Mouse (Mus musculus): ENCODE results near the gene Bves.

The Bves gene

DNA sequence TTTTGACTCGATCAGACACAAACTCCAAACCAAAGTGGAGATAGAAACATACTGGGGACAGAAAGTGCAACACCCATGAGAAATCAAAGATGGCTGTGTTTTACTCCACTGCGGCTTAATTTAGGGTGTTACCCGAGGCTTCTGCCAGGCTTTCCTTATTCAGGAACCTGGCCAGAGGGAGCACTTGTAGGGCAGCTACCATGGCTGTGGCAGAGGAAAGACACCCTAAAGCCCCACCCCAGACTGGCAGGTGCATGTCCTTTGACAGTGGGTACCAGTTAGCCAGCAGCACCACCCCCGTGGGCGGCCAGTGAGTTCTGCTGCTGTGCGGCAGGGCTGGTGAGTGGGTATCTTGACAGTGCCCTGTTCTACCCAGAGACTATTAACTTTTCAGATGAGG is 20.5 kb downstream of the Bves start:
- no peak for DNase-seq

GRCm38 (mm10) chr10:45363396-45363795 is 27.8 kb downstream of the Bves start:
- DNase-seq = peak; percentile 7

GRCm38 (mm10) chr10:45366987-45367705 is 31.6 kb downstream of the Bves start:
- no peak for DNase-seq

GRCm38 (mm10) chr10:45369639-45370038 is 34.1 kb downstream of the Bves start:
- no peak for DNase-seq

DNA sequence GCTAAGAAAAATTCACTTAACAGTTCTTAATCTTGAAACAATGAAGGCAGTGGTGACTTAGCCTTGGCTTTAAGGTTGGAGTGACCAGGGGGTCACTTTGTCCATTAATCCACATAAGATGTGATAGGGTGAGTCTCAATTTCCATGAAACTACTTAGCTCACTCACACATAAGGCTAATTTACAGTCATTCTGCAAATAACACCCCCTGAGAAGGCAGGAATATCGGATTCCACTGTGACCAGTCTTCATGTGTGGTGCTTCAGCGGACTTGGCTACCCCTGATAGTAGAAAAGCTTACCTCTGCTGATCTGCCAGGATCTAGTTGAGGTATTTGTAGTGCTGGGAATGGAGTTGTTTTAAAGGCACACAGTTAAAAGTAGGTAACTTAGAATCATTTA is 35.0 kb downstream of the Bves start:
- DNase-seq = no peak

DNA sequence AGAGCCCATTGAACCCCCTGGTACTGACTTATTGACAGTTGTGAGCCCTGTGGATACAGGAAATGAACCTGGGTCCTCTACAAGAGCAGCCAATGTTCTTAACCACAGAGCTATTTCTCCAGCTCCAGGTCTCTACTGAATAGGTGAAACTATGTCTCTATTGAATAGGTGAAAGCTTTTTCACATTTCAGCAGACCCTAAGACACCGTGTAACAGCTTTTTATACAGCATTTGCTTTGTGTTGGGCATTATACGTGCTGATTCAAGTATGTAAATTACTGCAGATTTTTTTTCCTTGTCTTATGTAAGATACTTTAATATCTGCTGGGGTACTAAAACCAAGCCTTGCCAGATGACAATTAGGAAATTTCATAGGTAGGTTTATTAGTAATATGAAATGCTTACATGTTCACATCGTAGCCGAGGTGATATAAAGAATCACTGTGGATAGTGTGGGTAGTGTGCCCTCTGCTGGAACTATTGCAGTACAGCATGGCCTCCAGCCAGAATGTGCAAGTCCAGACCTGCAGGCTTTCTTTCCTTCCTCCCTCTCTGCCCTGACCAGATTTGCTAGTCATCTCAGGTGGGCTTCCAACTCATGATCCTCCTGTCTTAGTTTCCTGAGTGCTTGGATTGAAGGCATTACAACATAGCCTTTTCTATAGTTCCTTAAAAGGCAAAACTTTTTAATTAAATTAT is 37.6 kb downstream of the Bves start:
- DNase-seq = peak; percentile 64

DNA sequence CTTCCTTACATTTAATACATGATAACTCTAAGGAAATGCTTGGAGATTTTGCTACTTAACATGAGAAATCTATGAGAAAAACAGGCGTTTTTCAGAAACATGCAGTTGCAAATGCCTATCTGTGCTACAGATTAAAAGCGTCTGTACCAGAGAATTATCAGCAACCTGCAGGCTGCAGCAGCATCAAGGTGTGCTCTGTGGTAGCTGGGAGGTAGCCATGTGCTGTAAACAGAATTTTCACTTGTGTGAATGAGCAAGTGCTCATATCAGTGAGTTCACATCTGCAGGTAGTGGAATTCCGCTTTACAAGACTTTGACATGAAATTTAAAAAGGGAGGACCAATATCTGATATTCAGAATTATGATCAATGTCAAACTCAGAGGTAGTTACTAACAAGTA is 42.7 kb downstream of the Bves start:
- no peak for DNase-seq

- DNase-seq = peak; percentile 7
Measured at GRCm38 (mm10) chr10:45381937-45382636, 46.5 kb downstream of the Bves start.

DNA sequence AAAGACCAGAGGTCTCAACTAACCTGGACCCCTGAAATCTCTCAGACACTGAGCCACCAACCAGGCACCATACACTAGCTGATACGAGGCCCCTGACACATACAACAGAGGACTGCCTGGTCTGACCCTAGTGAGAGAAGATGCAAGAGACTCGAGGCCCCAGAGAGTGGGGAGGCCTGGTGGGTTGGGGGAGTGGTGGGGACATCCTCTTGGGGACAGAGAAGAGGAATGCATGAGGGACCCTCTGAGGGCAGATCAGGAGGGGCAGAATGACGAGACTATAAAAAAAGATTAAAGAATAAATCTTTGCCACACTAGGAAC is 47.0 kb downstream of the Bves start:
- no peak for DNase-seq

DNA sequence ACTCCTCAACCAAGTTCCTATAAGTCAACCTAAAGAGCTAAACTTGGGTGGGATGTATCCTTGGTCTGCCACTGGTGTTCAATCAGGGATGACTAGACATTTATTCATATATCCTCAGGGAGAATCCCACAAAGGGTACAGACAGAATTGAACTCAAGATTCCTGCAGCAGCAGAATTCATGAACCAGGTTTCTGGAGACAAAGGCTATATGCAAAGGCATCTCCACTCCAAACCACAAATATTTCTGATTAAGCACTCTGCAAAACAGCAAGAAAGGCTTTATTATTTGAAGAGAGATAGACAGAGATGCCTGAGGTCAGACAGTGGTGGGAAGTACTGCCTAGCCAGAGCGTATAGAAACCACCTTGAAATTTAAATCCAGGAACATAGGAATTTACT is 62.6 kb downstream of the Bves start:
- no peak for DNase-seq

GRCm38 (mm10) chr10:45399702-45400243 is 64.2 kb downstream of the Bves start:
- no peak for DNase-seq

DNA sequence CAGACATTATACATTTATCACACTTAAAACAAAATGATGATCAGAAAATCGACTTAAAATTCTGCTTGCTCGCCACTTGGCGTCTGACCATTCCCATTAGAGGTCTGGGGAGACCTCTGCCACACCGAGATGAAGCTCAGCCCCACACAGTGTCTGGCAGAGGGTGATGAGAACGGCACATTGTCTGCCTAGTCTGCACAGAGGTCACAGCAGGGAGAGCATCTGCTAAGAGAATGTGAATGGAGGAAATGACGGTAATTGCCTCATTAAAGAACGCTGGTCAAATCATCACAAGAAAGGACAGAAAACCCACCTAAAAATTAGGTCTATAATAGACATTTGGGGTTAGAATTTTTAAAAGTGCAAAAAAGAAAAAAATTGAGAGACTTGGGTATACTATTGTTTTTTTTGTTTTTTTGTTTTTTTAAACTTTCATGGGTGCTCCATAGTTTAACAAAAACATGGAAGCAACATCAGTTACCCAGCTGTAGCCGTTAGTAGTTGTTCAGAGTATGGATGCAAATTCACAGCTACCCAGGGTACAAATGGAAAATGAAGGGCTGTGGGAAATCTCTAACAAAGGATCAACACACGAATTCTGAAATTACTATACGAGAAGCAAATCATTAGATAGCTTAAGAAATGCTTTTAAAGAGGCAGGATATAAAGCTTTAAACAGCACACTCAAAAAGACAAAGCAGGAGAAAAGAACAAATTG is 75.2 kb downstream of the Bves start:
- no peak for DNase-seq

DNA sequence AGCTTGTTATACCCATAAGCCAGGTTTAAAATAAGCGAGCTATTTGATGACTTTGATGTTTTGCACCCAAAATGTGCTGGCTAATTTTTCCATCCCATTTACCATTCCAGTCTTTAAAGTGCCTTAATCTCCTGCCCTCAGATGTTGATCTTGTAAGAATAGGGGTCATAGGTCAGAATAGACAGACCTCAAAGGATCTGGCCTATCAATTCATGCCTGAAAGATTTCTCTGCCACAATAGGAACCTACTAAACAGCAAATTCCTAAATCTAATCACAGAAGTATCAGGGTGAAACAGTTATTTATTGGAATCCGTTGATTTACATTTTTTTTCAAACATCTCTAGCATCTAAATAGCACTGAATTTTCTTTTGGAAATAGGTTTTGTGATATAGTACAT is 76.2 kb downstream of the Bves start:
- no peak for DNase-seq

GRCm38 (mm10) chr10:45412144-45412543 is 76.6 kb downstream of the Bves start:
- no peak for DNase-seq
